Mouse (Mus musculus) kidney, adult 2 months (tissue): Measurements from ENCODE around the gene Mbnl2.

Source experiments
- CTCF ChIP-seq: fragments of 200-500 bp; conservative IDR thresholded peaks from 2 replicates; pipeline ENCODE4 v1.5.1; 2011; ENCODE audit warnings: low read depth, mild to moderate bottlenecking, control low read depth, low read length, moderate library complexity, mixed read lengths; ENCODE audit not compliant: insufficient read depth, insufficient read length
- POLR2A ChIP-seq: fragments of 200-500 bp; IDR thresholded peaks from one replicate; pipeline ENCODE4 v1.6.1; 2011; ENCODE audit warnings: low read depth, low read length, control low read depth

DNA sequence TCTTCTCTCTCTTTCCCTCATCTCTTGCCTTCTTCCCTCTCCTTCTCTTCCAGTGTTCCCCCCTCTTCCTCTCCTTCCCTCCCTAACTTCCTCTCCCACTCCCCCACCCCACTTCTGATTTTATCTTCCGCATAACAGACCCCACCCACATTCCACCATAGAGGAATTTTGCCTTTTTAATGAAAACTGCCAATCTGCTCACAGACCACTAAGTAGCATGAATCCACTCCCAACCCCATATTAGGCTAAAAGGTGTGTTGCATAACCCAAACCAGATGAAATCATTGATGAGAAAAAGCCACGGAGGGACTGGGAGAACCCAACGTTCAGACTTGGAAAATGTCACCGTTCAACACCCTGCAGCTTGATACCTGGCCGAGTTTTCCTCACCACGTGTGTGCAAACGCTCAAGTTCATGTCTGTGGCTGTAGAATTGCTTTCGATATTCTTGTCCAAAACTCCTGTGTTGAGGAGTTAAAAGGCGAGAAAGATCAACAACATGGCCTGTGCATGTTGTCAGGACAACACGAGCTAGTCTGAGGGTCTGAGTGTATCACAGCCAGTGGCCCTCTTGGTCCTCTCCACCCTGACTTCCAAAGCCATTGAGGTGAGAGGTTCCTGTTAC is 13.0 kb downstream of the Mbnl2 start:
- no peak for TF ChIP-seq POLR2A
- TF ChIP-seq CTCF: no peak
